Mouse (Mus musculus) G1E (cell line): ENCODE data around the gene Snx27.

Source experiments
- CTCF ChIP-seq: IDR thresholded peaks from 2 replicates; pipeline ENCODE4 v1.5.1; 2012; ENCODE audit warnings: low read depth, low read length, inconsistent platforms, mixed read lengths
- GATA2 ChIP-seq: IDR thresholded peaks from 2 replicates; pipeline ENCODE4 v1.6.1; 2012; ENCODE audit warnings: low read depth, low read length, inconsistent platforms, borderline replicate concordance
- POLR2AphosphoS5 ChIP-seq: IDR thresholded peaks from 2 replicates; pipeline ENCODE4 v1.6.1; 2012; ENCODE audit warnings: low read depth, low read length, inconsistent platforms; ENCODE audit not compliant: insufficient replicate concordance
- TAL1 ChIP-seq: conservative IDR thresholded peaks from 2 replicates; pipeline ENCODE4 v1.6.1; 2012; ENCODE audit warnings: low read depth, low read length, inconsistent platforms, mixed read lengths

DNA sequence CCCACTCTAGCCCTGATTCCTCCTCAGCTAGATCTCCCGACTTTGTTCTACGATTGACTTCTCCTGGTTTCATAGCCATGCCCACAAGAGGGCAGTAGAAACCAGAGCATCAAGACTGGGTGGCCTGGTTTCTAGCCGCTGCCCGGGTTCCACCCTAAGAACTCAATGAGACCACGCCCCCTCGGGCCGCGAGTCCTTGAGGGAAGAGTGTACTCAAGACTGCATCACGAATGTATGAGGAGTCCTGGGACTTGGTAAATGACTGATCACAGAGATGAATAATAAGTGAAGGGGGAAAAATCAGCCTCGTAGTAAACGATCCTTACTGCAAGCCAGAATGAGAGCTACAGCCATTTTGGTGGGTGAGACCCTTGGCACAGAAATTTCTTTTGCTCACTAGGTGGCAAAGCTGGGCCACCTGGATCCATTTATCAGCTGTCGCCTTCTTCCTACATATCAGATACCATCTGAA, 126.0 kb downstream of the Snx27 start:
- no peak for TF ChIP-seq POLR2AphosphoS5
- TF ChIP-seq CTCF: peak; percentile 54
- TF ChIP-seq GATA2: no peak
- TF ChIP-seq TAL1: no peak
